Mouse (Mus musculus) heart, postnatal 25 days (tissue): ENCODE results near the gene Hmgn1. TPM values are rescaled to one million over a fixed set of nuclear protein-coding genes. Genes with fewer than 3 reads are reported as not detected.

Experiments
- DNase-seq: peaks from one replicate; pipeline ENCODE4 v3.0.0; 2022; ENCODE audit warnings: low spot score
- intact Hi-C: fragments of 180-260 bp; cut with DNase I; formaldehyde crosslinking; loops from one replicate; pipeline ENCODE4 v1.15.1; 2025
- total RNA-seq, 2 experiments: library from RNA; stranded (reverse); gene quantifications; 2 replicates each; pipeline ENCODE4 v1.2.3; 2021

Hmgn1 gene
- total RNA-seq, 2 experiments from 2014 or later = 52.9 to 56.6 TPM

- intact Hi-C loops = loop anchor here (2.0 to 5.0 kb wide), 2 partner anchors 45 to 66 kb away; partner anchors contain the start of genes Hmgn1 and Wrb
- DNase-seq = no peak
Observed at GRCm38 (mm10) chr16:96081742-96082241, 45.7 kb downstream of the Hmgn1 start.

DNA sequence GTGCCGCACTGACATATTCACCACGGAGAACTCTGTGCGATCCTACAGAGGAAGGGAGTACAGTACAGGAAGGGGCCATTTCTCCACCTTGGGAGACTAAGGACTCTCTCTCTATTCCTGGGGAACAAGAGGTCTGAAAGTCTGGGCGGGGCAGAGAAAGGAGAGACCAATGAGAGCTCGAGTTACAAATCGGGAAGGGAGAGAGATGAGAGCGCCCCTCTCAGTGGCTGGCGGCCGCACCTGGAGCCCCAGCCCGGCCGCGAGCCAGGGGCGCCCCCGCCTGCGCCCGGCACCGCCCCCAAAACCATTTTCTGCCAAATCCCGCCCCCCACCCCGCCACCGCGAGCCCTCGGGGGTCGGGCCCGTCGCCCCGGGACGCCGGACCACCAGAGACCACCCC lies 46.2 kb downstream of the Hmgn1 start:
- intact Hi-C loops = loop anchor here (5.0 kb wide), 1 partner anchor 66 kb away; the partner anchor contains the start of gene Wrb
- DNase-seq = peak; percentile 84

DNA sequence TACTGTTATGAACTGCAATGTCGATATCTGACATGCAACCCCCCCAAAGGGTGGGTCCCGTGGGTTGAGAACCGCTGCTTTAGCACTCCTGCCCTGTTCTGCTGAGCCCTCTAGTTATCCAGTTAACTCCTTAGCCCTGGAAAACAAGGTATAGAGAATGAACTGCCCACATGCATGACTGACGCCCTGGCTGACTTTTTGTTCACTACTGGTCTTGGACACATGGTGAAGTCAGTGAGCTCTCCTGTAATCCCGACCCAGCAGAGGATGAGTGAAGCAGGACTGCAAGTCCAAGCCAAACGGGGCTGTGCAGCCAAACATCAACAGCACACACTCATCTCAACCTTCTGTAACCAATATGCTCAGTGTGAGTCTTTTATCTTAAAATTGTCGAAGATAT lies 47.0 kb downstream of the Hmgn1 start:
- intact Hi-C loops = loop anchor here (5.0 kb wide), 1 partner anchor 67 kb away; the partner anchor contains the start of gene Wrb
- no peak for DNase-seq

Other genes with a start within 250 kb of the Hmgn1 start
- gene Psmg1, start 136.8 kb downstream of the Hmgn1 start, total RNA-seq = 10 to 100 TPM; 22.5 to 29.1 TPM
- 10 to 100 TPM; 72.0 to 78.2 TPM for gene Brwd1, start 45.2 kb downstream of the Hmgn1 start, total RNA-seq
- 10 to 100 TPM; 14.6 to 15.8 TPM for gene Wrb, start 17.7 kb upstream of the Hmgn1 start, total RNA-seq
- gene Lca5l, start 64.5 kb upstream of the Hmgn1 start, total RNA-seq = under 1 TPM; 0.47 to 0.61 TPM
- gene Sh3bgr, start 72.7 kb upstream of the Hmgn1 start, total RNA-seq = 100 to 1,000 TPM; 413 to 439 TPM
- not detected for gene B3galt5, start 108.1 kb upstream of the Hmgn1 start, total RNA-seq